Mouse (Mus musculus): Measurements from ENCODE around the gene Gnl2. TPM values are rescaled to one million over a fixed set of nuclear protein-coding genes. Genes with fewer than 3 reads are reported as not detected.

Gene Gnl2
- total and polyA plus RNA-seq, 3 experiments: 65.0 to 139 (median 66.8) TPM

DNA sequence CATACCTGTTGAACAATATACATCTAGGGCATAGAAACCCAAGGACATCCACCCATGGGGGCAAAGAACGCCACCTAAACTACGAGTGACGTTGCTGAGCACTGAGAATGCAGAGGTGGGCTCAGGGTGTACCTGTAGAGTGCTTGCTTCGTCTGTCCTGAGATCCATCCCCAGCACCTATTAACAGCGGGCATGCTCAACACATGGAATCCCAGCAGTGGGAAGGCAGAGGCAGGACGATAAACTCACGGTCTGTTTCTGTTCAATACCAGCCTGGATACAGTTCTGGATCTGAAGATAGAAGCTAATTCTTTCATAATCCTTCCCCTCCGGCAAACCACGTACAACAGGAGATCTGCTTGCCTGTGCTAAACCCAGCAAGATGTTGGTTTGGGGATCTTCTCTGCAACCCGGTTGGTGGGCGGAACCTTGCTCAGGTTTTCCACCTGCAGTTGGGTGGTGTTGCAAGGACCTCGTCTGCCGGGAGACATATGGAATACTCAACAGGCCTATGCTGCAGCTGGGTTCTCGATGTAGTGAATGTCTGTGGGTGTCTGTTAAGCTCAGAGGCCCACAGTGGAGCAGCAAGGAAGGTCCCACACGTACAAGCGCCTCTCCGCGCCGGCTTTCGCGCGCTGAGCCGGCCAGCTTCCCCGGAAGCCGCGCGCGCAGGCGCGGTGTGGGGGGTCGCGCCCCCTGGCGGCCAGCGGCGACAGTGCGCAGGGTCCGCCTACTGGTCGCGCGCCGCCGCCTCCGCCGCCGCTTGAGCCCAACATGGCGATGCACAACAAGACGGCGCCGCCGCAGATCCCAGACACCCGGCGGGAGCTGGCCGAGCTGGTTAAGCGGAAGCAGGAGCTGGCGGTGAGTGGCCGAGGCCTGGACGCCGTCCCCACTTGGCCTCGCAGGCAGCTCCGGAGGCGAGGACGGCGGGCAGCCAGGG is 68.3 kb downstream of the Gnl2 start, which contains the start of gene Meaf6 (continued):
- TF ChIP-seq CTCF (conservative IDR thresholded peaks at IDR 0.05 in 1 of 2, IDR thresholded peaks at IDR 0.05 in 1 of 2; ENCODE audit: low read depth in 2 of 2, low read length in 2 of 2): peak; percentile 21 to 89; a peak in 3 of 4 replicates
- TF ChIP-seq GABPA (IDR thresholded peaks at IDR 0.05; ENCODE audit: insufficient replicate concordance, low read depth, low read length): no peak
- no peak for TF ChIP-seq USF2 (conservative IDR thresholded peaks at IDR 0.05; ENCODE audit: low read depth, low read length)
- peak; percentile 92 for TF ChIP-seq TCF12 (IDR thresholded peaks at IDR 0.05; ENCODE audit: low read depth, low read length)
- TF ChIP-seq ZC3H11A (IDR thresholded peaks at IDR 0.05; ENCODE audit: low read depth, low read length): no peak
- no peak for TF ChIP-seq RCOR1 (conservative IDR thresholded peaks at IDR 0.05; ENCODE audit: low read depth, low read length)
- no peak; the same call in 1 of the 2 replicates for TF ChIP-seq POLR2AphosphoS2 (IDR thresholded peaks at IDR 0.05; ENCODE audit: low read depth, low read length)
- TF ChIP-seq JUN (IDR thresholded peaks at IDR 0.05; ENCODE audit: insufficient read depth, low read depth, low read length): no peak
- peak; percentile 74; the same call in 1 of the 2 replicates for TF ChIP-seq E2F4 (IDR thresholded peaks at IDR 0.05; ENCODE audit: insufficient replicate concordance, low read depth, low read length)

DNA sequence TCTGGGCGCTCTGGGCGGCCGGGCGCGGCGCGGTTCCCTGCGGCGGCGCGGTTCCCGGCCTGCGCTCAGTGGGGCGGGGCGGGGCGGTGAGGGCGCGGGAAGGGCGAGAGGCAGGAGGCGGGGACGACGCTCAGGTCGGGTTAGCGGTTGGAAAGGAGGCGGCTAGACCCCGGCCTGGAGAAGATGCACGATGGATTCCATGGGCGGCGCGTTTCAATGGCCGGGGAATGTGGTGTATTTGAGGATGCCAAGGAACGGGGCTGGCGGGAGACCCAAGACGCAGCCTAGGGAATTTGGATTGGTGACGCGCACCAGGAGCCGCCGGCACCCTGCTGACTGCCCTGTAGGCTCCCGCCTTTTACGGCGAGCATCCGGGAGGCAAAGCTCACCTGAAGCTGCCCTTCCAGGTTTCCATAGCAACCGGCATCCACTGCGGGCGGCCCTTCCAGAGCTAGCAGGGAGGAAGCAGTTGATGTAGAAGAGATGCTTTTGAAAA is 69.0 kb downstream of the Gnl2 start:
- DNase-seq (ENCODE audit: extremely low read depth): peak; percentile 72
- Histone ChIP-seq H3K36me3 (replicated peaks in 1 of 2; ENCODE audit: control insufficient read depth in 1 of 2, insufficient read depth in 1 of 2, low read length in 1 of 2) (peaks cover 23 to 52% of the 10 kb centered on the region in 2 experiments), H3K4me1 (ENCODE audit: control insufficient read depth in 1 of 2, insufficient read depth in 2 of 2) (peaks cover 2 to 24% of the 10 kb centered on the region in 2 experiments; a peak in 2 of 4 replicates), H3K27ac (ENCODE audit: insufficient read depth, low read depth) (peak overlapping the region; percentile 75), H3K79me2 (replicated peaks; ENCODE audit: control insufficient read depth, extremely low read depth, insufficient read depth, poor library complexity, severe bottlenecking) (peaks cover 11% of the 10 kb centered on the region; the same call in 1 of the 2 replicates), H3K27me3 (replicated peaks) (no peaks in the 10 kb centered on the region), H3K4me3 (replicated peaks in 1 of 3; ENCODE audit: low read depth in 2 of 3, low read length in 2 of 3, poor library complexity in 1 of 3) (peak overlapping the region; percentile 63 to 96 (median 87)), H3K9ac (ENCODE audit: insufficient read depth, low read depth) (peak overlapping the region; percentile 81), H3K4me2 (ENCODE audit: insufficient read depth, low read depth, poor library complexity, severe bottlenecking) (peak overlapping the region; percentile 69), H3K9me3 (replicated peaks; ENCODE audit: low read length) (peaks cover 4% of the 10 kb centered on the region)
- dilution Hi-C loops (cut with MboI; ENCODE audit: extremely low pct_ligation_motif_present, extremely low pct_unique_long_range_greater_than_20kb, low sequenced_read_pairs): no loop called here
- in situ Hi-C loops (cut with MboI; ENCODE audit: low pct_ligation_motif_present, low pct_unique_long_range_greater_than_20kb, low sequenced_read_pairs): no loop called here
- no peak for TF ChIP-seq MYC (IDR thresholded peaks at IDR 0.05; ENCODE audit: low read depth, low read length)
- no peak for TF ChIP-seq SIN3A (IDR thresholded peaks at IDR 0.05; ENCODE audit: low read length)
- no peak for TF ChIP-seq HCFC1 (IDR thresholded peaks at IDR 0.05; ENCODE audit: low read depth, low read length)
- TF ChIP-seq JUN (IDR thresholded peaks at IDR 0.05; ENCODE audit: insufficient read depth, low read depth, low read length): no peak
- no peak for TF ChIP-seq USF2 (conservative IDR thresholded peaks at IDR 0.05; ENCODE audit: low read depth, low read length)
- no peak for TF ChIP-seq MAFK (IDR thresholded peaks at IDR 0.05; ENCODE audit: insufficient replicate concordance, low read length)
- no peak for TF ChIP-seq EP300 (IDR thresholded peaks at IDR 0.05; ENCODE audit: low read length)
- no peak for TF ChIP-seq NRF1 (IDR thresholded peaks at IDR 0.05; ENCODE audit: low read depth, low read length)
- no peak for TF ChIP-seq CHD2 (IDR thresholded peaks at IDR 0.05; ENCODE audit: low read length)
- TF ChIP-seq JUND (conservative IDR thresholded peaks at IDR 0.05; ENCODE audit: low read depth, low read length): no peak
- TF ChIP-seq USF1 (IDR thresholded peaks at IDR 0.05; ENCODE audit: low read depth, low read length): no peak
- TF ChIP-seq TBP (conservative IDR thresholded peaks at IDR 0.05; ENCODE audit: low read depth, low read length): no peak
- no peak for TF ChIP-seq POLR2AphosphoS2 (IDR thresholded peaks at IDR 0.05; ENCODE audit: low read depth, low read length)
- TF ChIP-seq CHD1 (IDR thresholded peaks at IDR 0.05; ENCODE audit: low read depth, low read length): no peak
- no peak for TF ChIP-seq MEF2A (IDR thresholded peaks at IDR 0.05; ENCODE audit: borderline replicate concordance, low read depth, low read length)
